Mouse (Mus musculus) cerebellum, postnatal 4 days (tissue): ENCODE results near the gene Ap2a2.
"Not testable (repeated sequence)": the region's sequence is repeated elsewhere in the genome, so short reads cannot be mapped to it uniquely, and the experiment has no call there.

Experiments used
- DNase-seq, 2 experiments: peaks; one replicate each; pipeline ENCODE4 v3.0.0; 2022; ENCODE audit warnings: low spot score in 2 of 2, mixed read lengths in 1 of 2

The Ap2a2 gene

GRCm38 (mm10) chr7:141593056-141593455, 31.1 kb downstream of the Ap2a2 start:
- DNase-seq, result no peak

DNA sequence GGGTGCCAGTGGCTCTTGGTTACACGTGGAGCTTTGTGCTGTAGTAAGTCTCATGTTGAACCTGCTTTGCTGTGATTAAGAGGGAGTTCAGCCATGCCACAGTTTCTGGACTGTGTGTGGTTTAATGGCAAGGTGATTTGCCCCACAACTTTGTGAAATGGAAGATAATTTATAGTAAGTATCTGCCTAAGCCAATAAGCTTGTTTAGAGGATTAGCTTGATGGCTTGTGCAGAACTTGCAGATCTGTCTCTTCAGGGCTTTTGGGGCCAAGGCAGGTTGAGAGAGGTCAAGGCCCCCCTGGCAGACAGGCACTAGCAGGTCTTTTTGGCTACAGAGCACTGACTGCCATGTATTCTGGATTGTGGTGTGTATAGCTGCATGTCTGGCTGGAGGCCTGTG, 35.0 kb downstream of the Ap2a2 start:
- DNase-seq, result no peak

- DNase-seq, result peak in 1 of 2 experiments; percentile 25
These were observed 35.6 kb downstream of the Ap2a2 start for GRCm38 (mm10) chr7:141597563-141597962.

- DNase-seq, result no peak
These were observed 45.7 kb downstream of the Ap2a2 start for GRCm38 (mm10) chr7:141607717-141608116.

DNA sequence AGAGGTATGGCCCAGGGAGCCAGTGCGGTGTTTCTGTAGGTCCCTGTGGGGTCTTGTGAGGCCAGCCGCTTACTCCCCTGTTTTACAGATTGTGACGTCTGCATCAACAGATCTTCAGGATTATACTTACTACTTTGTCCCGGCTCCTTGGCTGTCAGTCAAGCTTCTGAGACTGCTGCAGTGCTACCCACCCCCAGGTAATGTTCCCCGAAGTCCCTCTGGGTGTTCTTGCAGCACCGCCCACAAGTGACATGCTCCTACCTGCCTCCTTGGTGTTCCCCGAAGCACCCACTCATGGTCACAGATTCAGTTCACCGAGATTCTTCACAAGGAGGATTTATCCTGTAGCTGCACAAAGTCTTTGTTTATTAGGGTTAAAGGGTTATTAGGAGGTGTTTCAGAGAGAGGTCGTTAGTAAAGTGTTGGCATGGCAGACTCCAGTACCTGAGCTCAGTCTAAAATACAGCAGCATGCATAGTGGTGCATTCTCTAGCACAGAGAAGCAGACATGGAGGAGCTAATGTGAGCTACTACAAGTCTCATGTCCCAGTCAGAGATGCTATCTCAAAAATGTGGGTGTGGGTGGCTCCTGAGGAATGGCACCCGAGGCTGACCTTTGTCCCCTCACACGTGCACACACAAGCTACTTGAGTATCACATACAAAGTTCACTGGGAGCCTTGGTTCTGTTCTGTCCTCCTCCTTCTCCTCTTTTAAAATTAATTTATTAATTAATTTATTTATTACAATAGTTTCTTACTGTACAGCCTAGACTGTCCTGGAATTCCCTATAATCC, 47.9 kb downstream of the Ap2a2 start:
- no peak for DNase-seq

DNA sequence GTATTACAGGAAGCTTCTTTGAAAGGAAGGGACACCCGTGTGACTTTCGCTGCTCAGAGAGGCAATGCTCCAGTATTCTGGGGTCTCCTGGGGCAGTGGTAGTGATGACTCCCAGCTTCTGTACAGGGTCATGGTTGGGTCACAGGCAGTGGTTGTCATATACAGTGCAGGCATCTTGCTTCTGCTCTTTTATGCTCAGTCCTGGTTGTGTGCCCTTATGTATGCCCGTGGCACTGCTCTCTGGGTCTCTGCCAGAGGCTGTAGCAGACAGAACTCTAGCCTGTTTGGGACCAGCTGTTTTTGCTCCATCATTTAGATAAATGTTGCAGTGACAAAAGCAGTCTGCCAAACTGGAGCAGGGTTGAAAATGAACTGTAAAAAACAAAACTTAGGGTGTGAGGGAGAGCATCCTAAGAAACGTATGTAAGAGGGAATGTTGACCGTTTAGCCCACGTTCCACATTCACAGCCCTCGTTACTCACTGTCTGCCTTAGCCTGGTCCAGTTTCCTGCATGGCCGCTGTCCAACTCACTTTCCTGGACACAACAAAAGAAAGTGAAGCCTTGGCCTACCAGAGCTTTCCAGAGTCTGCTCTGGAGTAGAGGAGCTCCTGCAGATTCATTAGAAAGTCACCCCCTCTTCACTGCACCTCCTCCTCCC, 49.9 kb downstream of the Ap2a2 start:
- no peak for DNase-seq

DNA sequence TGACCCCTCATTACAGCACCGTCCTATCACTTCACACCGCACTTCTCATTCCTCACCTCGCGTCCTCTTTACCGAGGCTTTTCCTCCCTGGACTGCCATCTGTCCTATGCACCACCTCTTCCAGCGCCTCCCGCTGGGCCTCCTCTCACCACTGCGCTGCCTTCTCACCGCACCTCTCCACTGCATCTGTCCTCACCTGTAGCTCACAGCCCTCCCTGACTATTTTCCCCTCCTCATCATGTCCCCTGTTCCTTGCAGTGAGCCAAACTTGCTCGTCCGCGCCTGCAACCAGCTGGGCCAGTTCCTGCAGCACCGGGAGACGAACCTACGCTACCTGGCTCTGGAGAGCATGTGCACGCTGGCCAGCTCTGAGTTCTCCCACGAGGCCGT, 50.4 kb downstream of the Ap2a2 start:
- DNase-seq, result no peak

DNA sequence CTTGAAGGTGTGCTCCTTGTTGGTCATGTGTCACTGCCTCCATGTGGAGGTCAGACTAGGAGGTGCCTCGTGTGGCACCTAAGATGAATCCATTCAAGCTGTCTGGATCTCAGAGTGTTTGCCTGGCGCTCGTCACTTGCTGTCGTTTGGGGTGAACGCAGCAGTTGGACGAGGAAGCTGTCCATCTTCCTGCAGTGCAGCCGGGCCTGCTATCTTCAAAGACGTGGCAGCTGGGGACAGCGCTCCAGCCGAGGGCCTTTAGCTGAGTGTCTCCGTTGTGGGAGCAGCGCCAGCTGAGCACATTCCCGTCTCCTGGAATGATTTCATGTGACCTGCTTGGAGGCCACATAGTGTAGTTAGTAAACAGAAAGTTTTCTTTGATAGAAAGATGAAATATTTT, 50.8 kb downstream of the Ap2a2 start:
- DNase-seq, result peak in 1 of 2 experiments; percentile 32

GRCm38 (mm10) chr7:141614329-141614832, 52.4 kb downstream of the Ap2a2 start:
- DNase-seq, result no peak

DNA sequence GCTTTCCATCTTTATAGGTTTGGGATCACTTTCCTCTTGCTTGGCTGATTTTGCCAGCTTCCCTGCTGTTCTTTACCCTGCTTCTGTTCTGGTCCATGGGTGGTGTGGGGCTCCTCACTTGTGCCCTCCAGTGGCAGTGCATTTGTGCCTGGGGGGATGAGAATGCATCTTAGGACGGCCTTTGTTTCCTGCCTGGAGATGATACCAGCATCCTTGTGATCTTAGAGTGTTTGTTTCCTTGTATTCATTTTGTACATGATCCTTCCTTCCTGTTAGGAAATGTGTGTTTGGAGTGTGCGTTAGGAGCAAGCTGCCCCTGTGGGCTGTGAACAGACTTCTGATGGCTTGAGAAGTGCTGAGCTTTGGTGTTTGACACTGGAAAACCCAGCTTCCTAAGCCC, 62.2 kb downstream of the Ap2a2 start:
- DNase-seq, result no peak

DNA sequence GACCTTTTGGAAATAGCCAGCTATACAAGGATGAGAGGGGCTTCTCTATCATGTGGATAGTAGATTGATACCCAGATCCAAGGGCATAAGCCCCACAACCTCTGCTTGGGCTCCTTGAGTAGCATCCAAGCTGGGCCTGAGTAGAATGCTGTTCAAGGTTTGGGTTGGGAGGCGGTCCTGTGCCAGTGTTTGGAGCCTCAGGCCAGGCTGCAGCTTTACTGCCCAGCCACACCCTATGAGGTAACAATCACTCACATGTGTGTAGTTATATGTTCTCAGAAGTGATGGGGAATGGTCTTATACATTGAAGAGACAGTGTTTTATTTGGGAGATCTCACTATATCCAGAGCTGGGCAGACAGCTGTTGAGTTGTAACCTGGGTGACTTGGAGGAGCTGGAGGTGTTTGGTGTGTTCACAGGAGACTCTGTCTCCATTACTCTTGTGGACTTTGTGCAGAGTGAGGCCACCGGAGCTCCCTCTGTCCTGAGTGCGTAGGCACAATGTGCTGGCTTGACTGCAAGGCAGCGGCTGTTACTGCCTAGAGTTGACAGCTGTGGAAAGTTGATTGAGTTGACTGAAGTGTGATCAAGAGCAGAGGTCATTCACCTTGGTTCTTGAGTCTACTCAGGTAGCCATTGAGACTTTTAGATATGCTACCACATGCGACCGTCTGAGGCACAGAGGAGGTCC, 63.3 kb downstream of the Ap2a2 start:
- DNase-seq, result no peak

- no peak for DNase-seq
These were observed 66.0 kb downstream of the Ap2a2 start for GRCm38 (mm10) chr7:141628018-141628417.

DNA sequence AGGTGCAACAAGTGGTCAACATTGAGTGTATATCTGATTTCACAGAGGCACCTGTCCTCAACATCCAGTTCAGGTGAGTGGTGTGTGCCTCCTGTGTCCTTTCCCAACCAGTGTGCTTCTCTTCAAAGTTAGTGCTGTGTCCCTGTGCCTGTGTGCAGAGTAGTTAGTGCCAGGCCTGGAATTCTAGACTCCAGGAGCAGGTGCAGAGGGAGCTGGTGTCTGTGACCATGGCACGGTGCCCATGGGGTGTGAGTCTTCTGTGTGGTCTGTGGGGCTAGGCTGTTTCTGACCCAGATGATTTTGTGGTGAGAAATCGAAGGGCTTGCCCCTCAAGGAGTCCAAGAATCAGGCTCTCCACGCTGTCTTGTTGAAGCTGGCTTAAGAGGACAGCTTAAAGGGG, 67.3 kb downstream of the Ap2a2 start:
- DNase-seq, result no peak

GRCm38 (mm10) chr7:141638077-141638476, 76.1 kb downstream of the Ap2a2 start:
- DNase-seq, result not testable (repeated sequence)

- DNase-seq, result peak in 1 of 2 experiments; percentile 11
These were observed 76.8 kb downstream of the Ap2a2 start for GRCm38 (mm10) chr7:141638513-141639334.

DNA sequence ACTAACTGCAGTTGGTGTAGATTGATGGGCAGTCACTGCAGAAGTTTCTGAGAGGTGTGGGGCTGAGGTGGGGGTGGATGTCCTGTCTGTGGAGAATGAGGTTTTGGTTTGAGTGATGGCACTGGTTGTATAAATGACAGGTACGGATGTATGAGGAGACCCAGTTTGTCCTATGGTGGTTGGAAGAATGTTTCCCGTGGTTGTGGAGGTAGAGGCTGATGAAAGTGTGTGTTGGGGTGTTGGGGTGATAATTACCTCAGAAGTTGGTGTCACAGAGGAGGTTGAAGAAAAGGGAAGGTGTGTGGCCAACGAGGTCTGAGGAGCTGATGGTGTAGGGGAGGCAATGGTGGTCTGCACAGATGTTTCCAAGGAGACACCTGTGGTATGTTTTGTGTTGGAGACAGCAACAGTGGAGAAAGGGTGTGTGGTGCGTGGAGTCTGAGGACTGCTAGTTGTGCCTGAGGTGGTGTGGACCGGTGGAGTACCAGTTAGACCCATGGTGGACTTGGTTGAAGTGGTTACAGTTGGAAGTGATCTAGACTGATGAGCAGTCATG, 77.4 kb downstream of the Ap2a2 start:
- DNase-seq, result not testable (repeated sequence)

DNA sequence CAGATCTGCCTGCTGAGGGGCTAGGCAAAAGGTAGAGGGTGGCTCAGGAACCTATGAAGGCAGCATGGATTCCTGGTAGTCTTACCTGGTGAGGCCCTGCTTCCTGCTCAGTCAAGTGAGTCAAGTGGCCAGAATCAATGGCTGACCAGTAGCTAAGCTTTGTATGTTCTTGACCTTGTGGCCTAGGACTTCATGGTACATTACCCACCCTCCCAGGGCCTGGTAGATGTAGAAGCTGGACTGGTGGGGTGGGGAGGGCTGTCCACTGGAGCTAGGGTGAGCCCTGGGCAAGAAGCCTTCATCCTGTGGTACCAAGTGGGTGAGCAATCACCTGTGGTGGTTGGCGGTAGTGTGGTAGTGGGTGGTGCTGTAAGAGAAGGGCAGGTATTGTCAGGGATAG, 80.4 kb downstream of the Ap2a2 start:
- no peak for DNase-seq

- DNase-seq, result peak in 1 of 2 experiments; percentile 25
These were observed 81.2 kb downstream of the Ap2a2 start for GRCm38 (mm10) chr7:141643160-141643559.

DNA sequence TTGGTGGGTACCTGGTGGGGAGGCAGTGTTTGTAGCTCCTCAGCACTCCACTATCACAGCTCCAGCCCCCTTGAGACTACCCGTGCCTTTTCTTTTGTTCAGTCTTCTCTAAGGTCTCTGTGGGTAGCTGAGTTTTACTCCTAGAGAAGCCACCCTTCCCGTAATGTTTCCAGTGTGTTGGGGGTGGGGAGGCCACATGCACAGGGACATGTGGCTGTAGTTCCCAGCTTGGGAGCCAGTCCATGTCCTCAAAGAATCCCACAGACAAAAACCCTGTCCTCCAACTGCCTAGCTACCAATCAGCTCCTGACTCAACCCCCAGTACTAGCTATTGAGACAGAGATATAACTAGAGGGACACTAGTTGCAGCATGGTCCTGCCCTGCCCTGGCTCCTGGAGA, 85.1 kb downstream of the Ap2a2 start:
- no peak for DNase-seq

GRCm38 (mm10) chr7:141647815-141648214, 85.8 kb downstream of the Ap2a2 start:
- DNase-seq, result no peak

GRCm38 (mm10) chr7:141652191-141652590, 90.2 kb downstream of the Ap2a2 start:
- no peak for DNase-seq
